Mouse (Mus musculus): Measurements from ENCODE around the gene Nop56. TPM values are rescaled to one million over a fixed set of nuclear protein-coding genes. Genes with fewer than 3 reads are reported as not detected.

Gene Nop56
- 300 and 311 TPM in 2 replicates for polyA plus RNA-seq (2015; fragmentation: Nextera tagmentation; extraction: Ambion mirVana)

- under 1% methylated on average over 68 of the region's 68 CpGs for WGBS
- Histone ChIP-seq H3K27me3 (no peaks in the 10 kb centered on the region), H3K27ac (peak within 1 kb of the TSS; percentile 94), H3K4me2 (replicated peaks) (peak within 1 kb of the TSS; percentile 92), H3K9me3 (no peaks in the 10 kb centered on the region), H3K9ac (peak within 1 kb of the TSS; percentile 96), H3K4me3 (peak within 1 kb of the TSS; percentile 92), H3K4me1 (peaks cover 30% of the 10 kb centered on the region), H3K36me3 (peaks cover 36% of the 10 kb centered on the region)
- ATAC-seq (ENCODE audit: low FRiP score, low read depth) = peak; percentile 98
These were observed at the start of gene Nop56 for GRCm38 (mm10) chr2:130274149-130274861. Nop56 (plus strand) TSS chr2:130274430.

- WGBS = 43% methylated on average over 9 of the region's 9 CpGs
- no peaks in the 10 kb centered on the region for H3K27me3 ChIP-seq
- no peak overlapping the region for H3K4me3 ChIP-seq
- no peak overlapping the region for H3K27ac ChIP-seq
- H3K9me3 ChIP-seq = no peaks in the 10 kb centered on the region
- no peak for ATAC-seq (ENCODE audit: low FRiP score, low read depth)
- H3K4me2 ChIP-seq (replicated peaks) = no peak overlapping the region
- H3K36me3 ChIP-seq = no peaks in the 10 kb centered on the region
- H3K9ac ChIP-seq = no peak overlapping the region
- H3K4me1 ChIP-seq = no peaks in the 10 kb centered on the region
These were observed 27.3 kb upstream of the Nop56 start for GRCm38 (mm10) chr2:130246912-130247311.

- Histone ChIP-seq H3K9ac (no peak overlapping the region), H3K4me1 (no peaks in the 10 kb centered on the region), H3K4me2 (replicated peaks) (no peak overlapping the region), H3K27me3 (no peaks in the 10 kb centered on the region), H3K9me3 (no peaks in the 10 kb centered on the region), H3K4me3 (no peak overlapping the region), H3K36me3 (no peaks in the 10 kb centered on the region), H3K27ac (no peak overlapping the region)
- ATAC-seq (ENCODE audit: low FRiP score, low read depth) = no peak
- 70% methylated on average over 7 of the region's 7 CpGs for WGBS
These were observed 26.0 kb upstream of the Nop56 start for GRCm38 (mm10) chr2:130248226-130248625.

GRCm38 (mm10) chr2:130256762-130257161 lies 17.5 kb upstream of the Nop56 start:
- 68% methylated on average over 4 of the region's 4 CpGs for WGBS

GRCm38 (mm10) chr2:130260822-130261221 lies 13.4 kb upstream of the Nop56 start:
- Histone ChIP-seq H3K4me3 (no peak overlapping the region), H3K4me2 (replicated peaks) (no peak overlapping the region), H3K27ac (no peak overlapping the region), H3K9me3 (no peaks in the 10 kb centered on the region), H3K36me3 (no peaks in the 10 kb centered on the region), H3K4me1 (no peaks in the 10 kb centered on the region), H3K9ac (no peak overlapping the region), H3K27me3 (no peaks in the 10 kb centered on the region)
- 77% methylated on average over 4 of the region's 4 CpGs for WGBS
- ATAC-seq (ENCODE audit: low FRiP score, low read depth) = no peak

More at GRCm38 (mm10) chr2:130256762-130257161, 17.5 kb upstream of the Nop56 start:
- ATAC-seq (ENCODE audit: low FRiP score, low read depth) = no peak
- H3K4me2 ChIP-seq (replicated peaks) = no peak overlapping the region
- H3K27ac ChIP-seq = no peak overlapping the region
- no peaks in the 10 kb centered on the region for H3K27me3 ChIP-seq
- H3K4me3 ChIP-seq = no peak overlapping the region
- no peaks in the 10 kb centered on the region for H3K9me3 ChIP-seq
- H3K4me1 ChIP-seq = no peaks in the 10 kb centered on the region
- no peaks in the 10 kb centered on the region for H3K36me3 ChIP-seq
- H3K9ac ChIP-seq = no peak overlapping the region

- Histone ChIP-seq H3K36me3 (no peaks in the 10 kb centered on the region), H3K27ac (no peak overlapping the region), H3K27me3 (no peaks in the 10 kb centered on the region), H3K4me3 (no peak overlapping the region), H3K9me3 (no peaks in the 10 kb centered on the region), H3K4me1 (no peaks in the 10 kb centered on the region), H3K4me2 (replicated peaks) (no peak overlapping the region), H3K9ac (no peak overlapping the region)
- WGBS = 80% methylated on average over 2 of the region's 2 CpGs
- ATAC-seq (ENCODE audit: low FRiP score, low read depth) = no peak
These were observed 12.3 kb upstream of the Nop56 start for GRCm38 (mm10) chr2:130261914-130262313.

GRCm38 (mm10) chr2:130262398-130262797 lies 11.8 kb upstream of the Nop56 start:
- no peak for ATAC-seq (ENCODE audit: low FRiP score, low read depth)
- Histone ChIP-seq H3K9ac (no peak overlapping the region), H3K9me3 (no peaks in the 10 kb centered on the region), H3K4me3 (no peak overlapping the region), H3K27me3 (no peaks in the 10 kb centered on the region), H3K4me2 (replicated peaks) (no peak overlapping the region), H3K36me3 (no peaks in the 10 kb centered on the region), H3K4me1 (no peaks in the 10 kb centered on the region), H3K27ac (no peak overlapping the region)
- WGBS = 73% methylated on average over 2 of the region's 2 CpGs

- H3K27me3 ChIP-seq = no peaks in the 10 kb centered on the region
- no peak overlapping the region for H3K9ac ChIP-seq
- no peaks in the 10 kb centered on the region for H3K4me1 ChIP-seq
- H3K9me3 ChIP-seq = no peaks in the 10 kb centered on the region
- no peak for ATAC-seq (ENCODE audit: low FRiP score, low read depth)
- H3K27ac ChIP-seq = no peak overlapping the region
- H3K4me2 ChIP-seq (replicated peaks) = no peak overlapping the region
- H3K36me3 ChIP-seq = no peaks in the 10 kb centered on the region
- no peak overlapping the region for H3K4me3 ChIP-seq
- 83% methylated on average over 1 of the region's 1 CpGs for WGBS
These were observed 8.7 kb upstream of the Nop56 start for GRCm38 (mm10) chr2:130265520-130265919.

- Histone ChIP-seq H3K9me3 (no peaks in the 10 kb centered on the region), H3K4me1 (peaks cover 4% of the 10 kb centered on the region), H3K27ac (no peak overlapping the region), H3K27me3 (no peaks in the 10 kb centered on the region), H3K36me3 (no peaks in the 10 kb centered on the region), H3K9ac (no peak overlapping the region), H3K4me2 (replicated peaks) (no peak overlapping the region), H3K4me3 (no peak overlapping the region)
- WGBS = 69% methylated on average over 7 of the region's 7 CpGs
- no peak for ATAC-seq (ENCODE audit: low FRiP score, low read depth)
These were observed 6.2 kb upstream of the Nop56 start for GRCm38 (mm10) chr2:130268074-130268473.

- Histone ChIP-seq H3K36me3 (peaks cover 34% of the 10 kb centered on the region), H3K4me2 (replicated peaks) (peak overlapping the region; percentile 92), H3K4me3 (peak overlapping the region; percentile 92), H3K4me1 (peaks cover 30% of the 10 kb centered on the region), H3K9ac (peak overlapping the region; percentile 86), H3K27ac (peak overlapping the region; percentile 77), H3K27me3 (no peaks in the 10 kb centered on the region), H3K9me3 (no peaks in the 10 kb centered on the region)
- WGBS = 1% methylated on average over 14 of the region's 14 CpGs
- ATAC-seq (ENCODE audit: low FRiP score, low read depth) = no peak
These were observed 498 bp upstream of the Nop56 start for GRCm38 (mm10) chr2:130273732-130274131.

GRCm38 (mm10) chr2:130274862-130275261 lies 632 bp downstream of the Nop56 start:
- no peaks in the 10 kb centered on the region for H3K9me3 ChIP-seq
- peak overlapping the region; percentile 92 for H3K4me2 ChIP-seq (replicated peaks)
- peak overlapping the region; percentile 92 for H3K4me3 ChIP-seq
- H3K4me1 ChIP-seq = peaks cover 30% of the 10 kb centered on the region
- under 1% methylated on average over 10 of the region's 10 CpGs for whole genome bisulfite sequencing
- no peaks in the 10 kb centered on the region for H3K27me3 ChIP-seq
- H3K27ac ChIP-seq = peak overlapping the region; percentile 94; the same call in 1 of the 2 replicates
- no peak for ATAC-seq (ENCODE audit: low FRiP score, low read depth)
- H3K9ac ChIP-seq = peak overlapping the region; percentile 96
- H3K36me3 ChIP-seq = peaks cover 42% of the 10 kb centered on the region

GRCm38 (mm10) chr2:130275649-130276048 lies 1.4 kb downstream of the Nop56 start:
- Histone ChIP-seq H3K27ac (no peak overlapping the region), H3K9ac (peak overlapping the region; percentile 96; the same call in 1 of the 2 replicates), H3K36me3 (peaks cover 50% of the 10 kb centered on the region), H3K4me1 (peaks cover 30% of the 10 kb centered on the region), H3K4me3 (peak overlapping the region; percentile 92), H3K27me3 (no peaks in the 10 kb centered on the region), H3K4me2 (replicated peaks) (peak overlapping the region; percentile 92), H3K9me3 (no peaks in the 10 kb centered on the region)
- no peak for ATAC-seq (ENCODE audit: low FRiP score, low read depth)
- 50% methylated on average over 6 of the region's 6 CpGs for WGBS

Measured in limb, embryonic 13.5 days (tissue).